Mouse (Mus musculus) urinary bladder, postnatal 14 days (tissue): Measurements from ENCODE around the gene Amz1.

Source experiments
- DNase-seq: peaks from one replicate; pipeline ENCODE4 v3.0.0; 2021; ENCODE audit warnings: low spot score

Amz1 gene

DNA sequence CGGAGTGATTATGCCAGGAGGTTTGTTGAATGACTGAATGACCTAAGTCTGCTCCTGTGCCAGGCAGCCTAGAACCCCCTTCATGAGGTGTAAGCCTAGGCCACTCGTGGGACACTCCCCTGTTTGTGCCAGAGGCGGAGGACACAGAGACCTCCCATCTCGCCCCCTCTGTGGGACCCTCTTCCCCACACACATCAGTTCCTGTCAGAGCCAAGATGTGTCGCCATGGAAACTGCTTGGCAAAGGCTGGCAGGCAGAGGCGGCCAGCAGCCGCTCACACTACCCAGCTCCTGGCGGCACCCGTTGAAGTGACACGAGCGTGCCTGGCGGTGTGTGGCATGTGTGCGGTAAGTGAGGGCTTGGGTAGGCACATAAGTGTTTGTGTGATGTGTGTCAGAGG lies at the start of gene Amz1:
TSS of gene Amz1 (plus strand) at position 306 of the 400 bp plus-strand sequence.
- DNase-seq, result no peak

DNA sequence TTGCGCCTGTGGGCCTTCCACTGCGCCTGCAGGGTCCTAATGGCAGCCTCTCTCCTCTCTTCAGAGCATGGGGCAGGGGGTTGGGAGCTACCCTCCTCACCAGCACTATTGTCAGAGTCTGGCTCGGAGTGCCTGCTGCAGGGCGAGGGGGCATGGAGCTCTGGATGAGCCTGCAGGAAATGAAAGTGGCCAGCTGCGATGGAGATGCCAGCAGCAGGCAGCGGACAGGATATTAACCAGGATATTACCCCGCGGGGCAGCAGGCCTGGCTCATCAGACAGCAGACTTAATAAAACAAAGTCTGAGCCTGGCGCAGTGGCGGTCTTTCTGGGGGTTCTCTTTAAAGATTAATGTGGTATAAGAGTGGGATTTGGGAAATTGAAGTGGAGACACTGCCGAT lies 48.8 kb upstream of the Amz1 start:
- no peak for DNase-seq

DNA sequence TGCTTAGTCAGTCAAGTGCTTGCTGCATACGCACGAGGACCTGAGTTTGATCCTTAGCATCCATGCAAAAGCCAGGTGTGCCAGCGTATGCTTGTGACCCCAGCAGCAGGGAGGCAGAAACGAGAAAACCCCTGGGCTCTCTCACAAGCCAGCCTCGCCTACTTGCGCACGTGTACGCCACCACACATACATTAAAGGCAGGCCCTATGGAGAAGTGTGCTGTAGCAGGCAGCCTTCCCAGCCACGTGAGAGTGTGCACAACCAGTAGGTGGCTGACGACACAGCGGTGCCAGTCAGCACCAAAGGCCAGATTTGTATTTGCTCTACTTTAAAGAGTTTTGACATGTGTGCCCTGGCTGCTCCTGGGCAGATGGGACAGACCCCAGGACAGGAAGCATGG lies 48.3 kb upstream of the Amz1 start:
- DNase-seq, result no peak

DNA sequence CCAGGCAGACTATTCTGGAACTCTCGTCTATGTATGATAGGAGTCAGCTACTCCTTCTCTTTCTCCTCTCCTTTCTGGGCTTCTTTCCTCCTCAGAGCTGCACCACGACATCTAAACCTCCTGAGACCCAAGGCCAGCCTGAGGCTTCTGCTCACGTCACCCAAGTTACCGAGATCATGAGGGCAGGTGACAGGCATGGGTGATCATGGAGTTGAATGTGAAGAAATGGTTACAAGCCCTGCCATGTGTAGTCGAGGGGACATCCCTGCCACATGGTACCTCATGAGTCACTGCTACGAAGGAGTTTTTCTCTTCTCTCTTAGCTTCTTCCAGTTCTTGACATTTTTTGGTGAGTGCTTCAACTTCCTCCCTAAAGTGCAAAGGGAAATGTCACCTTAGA lies 46.8 kb upstream of the Amz1 start:
- no peak for DNase-seq

DNA sequence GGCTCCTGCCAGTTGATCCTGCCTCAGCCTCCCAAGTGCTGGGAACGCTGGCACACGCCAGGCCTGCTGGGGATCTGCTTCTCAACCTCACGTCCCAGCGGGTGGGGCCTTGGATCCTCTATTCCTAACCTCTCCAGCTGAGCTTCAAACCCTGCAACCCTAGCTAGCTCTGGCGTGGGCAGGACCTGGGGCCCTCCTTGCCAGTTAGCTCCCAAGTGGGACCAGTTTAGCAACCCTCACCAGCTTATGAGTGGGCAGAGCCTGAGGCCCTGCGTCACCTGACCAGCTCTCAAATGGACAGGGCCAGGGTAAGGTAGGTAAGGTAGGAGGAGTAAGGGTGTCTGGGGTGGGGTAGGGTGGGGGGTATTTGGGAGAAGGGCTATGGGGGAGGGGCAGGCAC lies 43.9 kb upstream of the Amz1 start:
- DNase-seq, result no peak

DNA sequence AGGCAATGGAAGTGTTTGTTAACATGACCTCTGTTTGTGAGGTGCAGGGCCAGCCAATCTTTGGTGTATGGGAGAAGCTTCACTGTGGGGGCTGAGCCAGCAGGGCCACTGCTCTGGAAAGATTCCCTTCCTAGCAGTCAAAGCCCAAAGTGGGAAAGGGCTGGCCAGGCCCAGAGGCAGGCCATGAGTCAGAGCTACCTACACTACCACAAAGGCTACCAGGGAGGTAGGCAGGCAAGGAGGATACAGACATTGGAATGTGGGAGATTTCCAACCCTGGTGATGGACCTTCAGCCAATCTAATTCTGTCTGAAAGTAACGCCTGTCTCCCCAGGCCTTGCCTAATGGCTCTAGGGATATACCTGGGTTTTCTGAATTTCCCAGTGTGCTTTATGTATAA lies 43.0 kb upstream of the Amz1 start:
- no peak for DNase-seq

DNA sequence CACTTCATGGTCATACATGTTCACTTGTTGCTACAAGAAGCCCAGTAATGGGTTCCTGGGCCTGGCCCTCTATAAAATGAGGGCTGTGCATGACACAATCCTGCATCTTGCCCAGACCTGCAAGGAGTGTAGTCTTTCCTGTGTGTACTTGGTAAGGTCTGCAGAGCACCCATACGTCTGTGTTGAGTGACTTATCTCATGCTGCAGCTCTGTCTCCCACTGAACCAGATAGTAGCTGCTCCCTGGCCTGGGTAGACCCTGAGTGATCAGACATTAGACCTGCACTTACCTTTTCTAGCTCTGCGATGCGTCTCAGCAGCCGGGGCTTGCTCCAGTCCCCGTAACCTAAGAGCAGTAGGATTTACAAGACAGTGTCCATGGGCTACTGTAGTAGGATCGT lies 41.8 kb upstream of the Amz1 start:
- peak; percentile 55 for DNase-seq

DNA sequence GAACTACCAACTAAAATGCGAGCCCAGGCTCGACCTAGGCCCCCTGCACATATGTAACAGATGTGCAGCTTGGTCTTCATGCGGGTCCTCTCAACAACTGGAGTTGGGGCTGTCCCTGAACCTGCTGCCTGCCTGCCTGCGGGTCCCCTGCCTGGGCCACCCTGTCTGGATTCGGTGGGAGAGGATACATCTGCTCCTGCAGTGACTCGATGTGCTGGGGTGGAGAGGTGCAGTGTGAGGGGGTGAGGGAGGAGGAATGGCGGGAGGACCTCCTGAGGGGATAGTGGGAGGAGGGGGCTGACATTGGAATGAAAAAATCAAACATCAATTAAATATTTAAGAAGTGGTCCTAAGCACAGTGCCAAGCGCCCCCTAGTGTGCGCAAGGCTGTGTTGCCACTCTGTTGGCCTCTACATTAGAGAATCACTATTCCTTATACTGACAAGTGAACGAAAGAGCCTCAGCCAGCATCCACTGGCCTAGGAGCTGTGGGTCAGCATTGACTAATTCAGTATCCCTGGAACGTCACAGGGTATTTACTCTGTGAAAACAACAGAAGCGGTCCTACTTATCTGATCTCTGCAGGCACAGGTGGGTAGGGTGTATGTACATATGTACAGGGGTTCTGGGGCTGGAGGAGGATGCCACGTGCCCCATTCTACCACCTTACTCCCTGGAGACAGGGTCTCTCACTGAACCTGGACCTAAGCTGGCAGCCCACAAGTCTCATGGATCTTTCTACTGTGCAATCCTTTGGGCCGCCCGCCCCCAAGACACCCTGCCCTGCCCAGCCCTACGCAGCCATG lies 39.4 kb upstream of the Amz1 start:
- peak; percentile 50 for DNase-seq

DNA sequence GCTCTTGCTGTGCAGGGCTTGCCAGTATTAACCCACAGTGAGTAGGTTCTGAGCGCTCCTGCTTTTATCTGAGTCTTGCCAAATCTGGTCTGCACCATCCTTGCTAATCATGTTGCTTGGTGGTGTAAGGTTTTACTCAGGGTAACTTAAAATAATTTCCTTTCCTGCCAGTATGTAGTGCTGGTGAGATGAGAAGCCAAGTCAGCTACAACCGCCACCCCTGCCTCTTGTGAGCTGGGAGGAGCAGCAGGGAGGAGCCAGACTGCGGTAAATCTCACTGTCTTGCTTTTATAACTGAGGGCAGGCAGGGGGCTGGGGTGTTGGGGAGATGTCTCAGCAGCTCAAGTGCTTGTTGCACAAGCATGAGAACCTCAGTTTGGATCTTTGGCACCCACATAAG lies 35.5 kb upstream of the Amz1 start:
- no peak for DNase-seq

DNA sequence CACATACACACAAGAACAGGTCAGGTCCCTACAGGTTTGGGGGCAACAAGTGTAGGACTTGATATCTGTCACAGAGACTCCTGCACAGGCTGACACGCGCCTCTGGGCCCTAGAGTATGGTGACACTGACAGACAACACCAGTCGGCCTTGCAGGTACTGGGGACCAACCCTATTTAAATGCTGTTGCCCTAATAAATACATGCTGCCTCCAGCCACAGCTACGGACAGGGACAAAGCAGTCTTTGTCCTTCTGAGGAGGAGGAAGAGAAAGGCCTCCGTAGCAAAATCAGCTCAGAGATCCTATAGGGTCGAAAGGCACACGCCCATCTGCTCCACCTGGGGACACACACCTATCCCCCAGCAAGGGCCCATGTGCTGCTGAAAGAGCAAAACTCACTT lies 27.9 kb upstream of the Amz1 start:
- no peak for DNase-seq

DNA sequence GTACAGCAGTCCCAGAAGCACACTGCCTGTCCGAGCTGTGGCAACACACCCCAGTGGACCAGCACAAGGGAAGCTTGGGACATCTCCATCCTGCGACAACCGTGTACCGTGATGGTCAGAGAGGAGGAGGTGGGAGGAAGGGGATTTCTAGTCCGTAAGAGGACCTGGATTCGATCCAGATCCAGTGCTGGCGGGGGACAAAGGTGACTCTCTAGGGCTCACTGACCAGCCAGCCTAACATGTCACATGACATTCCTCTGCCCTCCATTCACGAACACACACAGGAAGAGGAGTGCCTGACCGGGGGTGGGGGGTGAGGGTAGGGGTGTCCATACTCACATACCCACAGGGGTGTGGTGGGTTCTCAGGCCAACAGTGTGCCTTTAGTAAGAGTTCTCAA lies 24.2 kb upstream of the Amz1 start:
- no peak for DNase-seq

DNA sequence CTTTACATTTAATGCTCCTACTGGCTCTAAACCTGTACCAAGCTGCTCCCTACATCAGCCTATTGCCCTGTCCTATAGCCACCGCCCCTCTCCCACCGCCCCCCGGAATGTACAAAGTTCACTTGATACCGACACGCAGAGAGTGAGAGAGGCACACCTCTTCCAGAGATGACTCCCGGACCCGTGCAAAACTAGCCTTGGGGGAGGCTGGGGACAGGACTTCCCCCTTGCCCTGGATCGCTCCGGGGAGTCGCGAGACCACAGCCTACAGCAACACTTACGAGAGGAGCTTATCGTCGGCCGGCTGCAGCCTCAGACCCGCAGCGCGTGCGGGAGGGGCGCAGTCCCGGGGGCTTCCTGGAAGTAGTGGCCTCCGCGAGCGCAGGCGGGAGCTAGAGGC lies 22.3 kb upstream of the Amz1 start:
- DNase-seq, result no peak

DNA sequence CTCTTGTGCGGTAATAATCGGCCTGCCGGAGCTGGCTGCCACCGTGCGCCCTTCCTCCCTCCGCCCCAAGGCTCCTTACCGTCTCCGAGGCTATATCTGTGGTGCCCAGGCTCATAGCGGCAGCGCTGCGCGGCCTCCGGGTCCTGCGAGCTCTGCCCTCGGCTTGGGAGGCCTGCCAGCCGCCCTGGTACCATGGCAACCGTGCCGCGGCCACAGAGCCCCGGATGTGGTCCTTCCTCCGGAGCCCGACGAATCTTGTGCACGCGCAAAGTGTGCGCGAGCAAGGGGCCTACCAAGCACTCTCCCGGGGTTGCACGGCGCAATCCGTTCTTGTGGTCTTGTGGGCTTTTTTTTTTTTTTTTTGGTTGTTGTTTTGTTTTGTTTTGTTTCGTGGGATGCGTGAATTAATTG lies 21.8 kb upstream of the Amz1 start, which contains the start of gene Iqce:
TSS of gene Iqce (minus strand) at position 276 of the 411 bp plus-strand sequence.
- peak; percentile 96 for DNase-seq

DNA sequence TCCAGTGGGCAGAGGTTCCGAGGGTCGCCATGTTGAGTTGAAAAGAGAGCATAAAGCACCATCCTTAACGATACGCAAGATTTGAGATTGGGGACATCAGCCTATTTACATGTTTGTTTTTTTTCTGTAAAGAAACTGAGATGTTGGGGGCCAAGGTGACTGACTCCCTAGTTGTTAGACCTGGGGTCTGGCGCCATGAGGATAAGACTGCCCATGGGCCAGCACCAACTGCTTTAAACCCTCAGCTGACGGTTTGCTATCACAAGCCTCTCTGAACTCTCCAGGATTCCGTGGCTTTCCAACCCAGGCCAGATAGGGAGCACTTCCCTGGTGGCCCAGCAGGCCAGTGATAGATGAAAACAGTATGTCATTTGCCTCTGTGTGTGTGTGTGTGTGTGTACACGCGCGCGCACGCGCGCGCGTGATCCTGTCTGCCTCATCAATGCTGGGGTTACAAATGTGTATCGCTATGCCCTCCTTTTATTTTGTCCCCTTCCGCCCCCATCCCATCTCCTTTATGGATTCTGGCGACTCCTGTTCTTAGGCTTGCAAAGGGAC lies 21.2 kb upstream of the Amz1 start:
- no peak for DNase-seq

DNA sequence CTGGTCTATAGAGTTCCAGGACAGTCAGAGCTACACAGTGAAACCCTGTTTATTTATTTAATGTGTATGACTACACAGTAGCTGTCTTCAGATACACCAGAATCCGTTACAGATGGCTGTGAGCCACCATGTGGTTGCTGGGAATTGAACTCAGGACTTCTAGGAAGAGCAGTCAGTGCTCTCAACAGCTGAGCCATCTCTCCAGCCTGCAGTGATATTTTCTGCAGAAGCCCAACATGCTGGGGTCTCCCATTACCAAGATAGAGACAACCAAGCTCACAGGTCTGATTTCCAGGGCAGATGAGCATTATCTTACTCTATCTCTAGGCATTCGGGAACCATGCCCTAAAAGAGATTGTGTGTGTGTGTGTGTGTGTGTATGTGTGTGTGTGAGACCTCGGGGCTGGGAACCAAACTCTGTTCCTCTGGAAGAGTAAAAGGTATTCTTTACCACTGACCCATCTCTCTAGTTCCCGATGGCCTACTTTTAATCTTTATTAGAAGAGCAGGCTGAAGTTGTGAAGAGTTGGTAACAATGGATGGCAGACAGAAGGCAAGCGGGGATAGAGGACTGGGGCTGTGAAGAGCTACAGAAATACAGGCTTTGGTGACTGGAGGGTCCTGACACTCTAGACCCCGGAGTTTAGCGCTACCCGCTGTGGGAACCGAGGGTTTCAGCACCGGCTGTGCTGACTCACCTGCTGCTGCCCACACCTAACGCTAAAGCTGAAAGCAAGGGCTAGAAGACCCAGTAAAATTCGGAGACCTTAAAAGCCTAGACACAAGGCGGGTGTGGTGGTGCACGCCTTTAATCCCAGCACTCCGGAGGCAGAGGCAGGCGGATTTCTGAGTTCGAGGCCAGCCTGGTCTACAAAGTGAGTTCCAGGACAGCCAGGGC lies 20.2 kb upstream of the Amz1 start:
- DNase-seq, result no peak

DNA sequence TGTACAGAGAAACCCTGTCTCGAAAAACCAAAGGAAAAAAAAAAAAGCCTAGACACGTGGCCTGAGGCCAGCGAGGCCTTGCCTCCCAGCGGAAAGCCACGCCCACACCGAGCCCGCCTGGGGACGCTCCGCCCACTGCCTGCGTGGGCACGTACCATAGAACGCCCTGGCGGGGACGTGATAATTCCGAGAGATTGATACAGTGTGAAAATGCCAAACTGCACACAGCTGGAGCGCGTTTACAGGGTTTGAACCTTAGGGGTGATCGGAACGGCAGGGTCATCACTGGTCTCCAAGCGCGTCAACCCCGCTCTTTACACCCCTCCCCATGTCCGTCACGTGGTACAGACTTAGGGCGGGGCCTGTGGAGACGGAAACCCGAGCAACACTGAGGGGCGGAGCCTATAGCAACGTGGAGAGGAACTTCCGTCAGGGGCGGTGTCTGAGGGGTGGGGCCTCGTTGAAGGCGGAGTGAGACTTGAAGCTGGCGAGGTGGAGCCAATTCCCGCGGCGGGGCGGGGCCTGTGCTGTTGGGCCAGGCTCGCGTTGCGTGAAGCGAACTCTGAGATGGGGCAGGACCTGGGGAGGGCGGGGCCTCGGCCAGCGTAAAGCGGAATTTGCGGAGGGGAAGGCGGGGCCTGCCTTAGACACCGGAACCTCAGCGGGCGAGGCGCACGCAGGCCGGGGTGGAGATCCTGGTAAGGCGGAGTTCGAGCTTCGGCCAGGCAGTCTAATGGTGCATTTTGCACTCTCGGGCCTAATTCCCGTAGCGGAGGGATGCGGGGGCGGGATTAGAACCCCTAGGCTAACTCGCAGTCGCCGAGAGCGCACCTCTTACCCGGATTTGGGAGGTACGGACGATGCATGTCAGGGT lies 19.3 kb upstream of the Amz1 start, which contains the start of gene Brat1:
TSS of gene Brat1 (plus strand) at position 634 of the 874 bp plus-strand sequence.
- DNase-seq, result peak; percentile 100

DNA sequence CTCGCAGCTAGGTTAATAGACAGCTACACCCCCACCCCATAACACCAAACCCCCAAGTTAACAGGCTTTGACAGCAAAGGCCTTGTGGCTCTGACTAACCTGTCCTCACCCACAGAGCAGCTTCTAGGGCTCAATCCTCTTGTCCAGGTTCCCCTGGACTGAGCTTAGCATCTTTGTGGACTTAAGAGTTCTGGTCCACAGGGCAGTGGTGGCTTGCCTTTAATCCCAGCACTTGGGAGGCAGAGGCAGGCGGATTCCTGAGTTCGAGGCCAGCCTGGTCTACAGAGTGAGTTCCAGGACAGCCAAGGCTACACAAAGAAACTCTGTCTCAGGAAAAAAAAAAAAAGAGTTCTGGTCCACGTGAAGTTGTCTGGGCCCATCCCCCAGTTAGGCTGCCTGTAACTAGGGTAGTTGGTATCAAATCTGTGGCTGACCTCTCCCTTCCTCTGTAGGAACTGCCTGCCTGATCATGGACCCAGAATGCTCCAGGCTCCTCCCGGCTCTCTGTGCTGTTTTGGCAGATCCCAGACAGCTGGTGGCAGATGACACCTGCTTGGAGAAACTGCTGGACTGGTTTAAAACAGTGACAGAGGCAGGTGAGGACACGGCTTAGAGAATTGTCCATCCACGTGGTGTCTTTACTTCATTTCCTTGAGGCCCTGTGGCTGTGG lies 18.3 kb upstream of the Amz1 start:
- no peak for DNase-seq

DNA sequence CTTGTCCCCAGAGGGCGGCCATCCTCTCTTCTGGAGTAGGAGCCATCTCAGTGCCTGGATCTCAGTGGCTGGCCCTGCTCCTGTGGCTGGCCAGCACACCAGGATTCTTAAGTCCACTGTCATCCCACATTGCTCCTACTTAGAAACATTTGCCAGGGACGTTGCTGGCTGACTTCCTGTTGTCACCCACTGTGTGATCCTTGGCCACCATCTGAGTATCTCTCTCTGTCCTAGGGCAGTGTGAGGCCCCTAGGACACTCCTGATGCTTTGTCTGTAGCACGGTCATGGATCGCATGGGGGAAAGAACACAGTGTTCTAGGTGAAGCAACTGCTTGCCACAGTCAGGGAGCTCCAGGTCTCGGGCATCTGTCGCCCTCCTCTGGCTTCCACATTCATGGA lies 13.6 kb upstream of the Amz1 start:
- DNase-seq, result no peak

DNA sequence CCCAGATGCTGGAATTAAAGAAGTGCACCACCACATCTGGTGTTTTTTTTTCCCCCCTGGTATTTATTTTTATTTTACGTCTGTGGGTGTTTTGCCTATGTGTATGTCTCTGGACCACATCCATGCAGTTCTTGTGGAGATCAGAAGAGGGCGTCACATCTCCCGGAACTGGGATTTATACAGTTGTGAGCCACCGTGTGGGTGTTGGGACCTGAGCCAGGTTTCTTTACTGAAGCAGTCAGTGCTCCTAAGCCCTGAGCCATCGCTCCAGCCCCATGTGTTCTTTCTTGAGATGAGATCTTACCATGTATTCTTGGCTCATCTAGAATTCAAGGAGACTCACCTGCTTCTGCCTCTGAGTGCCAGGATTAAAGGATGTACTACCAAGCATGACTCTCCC lies 12.9 kb upstream of the Amz1 start:
- no peak for DNase-seq

DNA sequence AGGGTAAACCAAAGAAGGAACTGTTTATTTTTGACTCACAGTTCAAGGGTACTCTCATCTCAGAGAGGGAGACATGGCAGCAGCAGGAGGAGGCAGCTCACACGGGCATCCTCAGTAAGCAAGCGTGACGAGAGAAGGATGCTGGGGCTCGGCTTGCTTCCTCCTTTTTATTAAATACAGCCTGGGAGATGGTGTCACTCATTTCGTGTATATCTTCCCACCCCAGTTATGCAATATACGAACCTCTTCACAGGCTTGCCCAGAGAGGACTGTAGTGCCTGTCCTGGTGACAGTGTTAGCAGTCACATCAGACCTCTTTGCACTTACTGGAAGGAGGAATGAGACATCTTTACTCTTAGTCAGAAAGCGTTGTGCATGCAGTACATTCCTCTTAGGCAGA lies 3.2 kb upstream of the Amz1 start:
- DNase-seq, result no peak

DNA sequence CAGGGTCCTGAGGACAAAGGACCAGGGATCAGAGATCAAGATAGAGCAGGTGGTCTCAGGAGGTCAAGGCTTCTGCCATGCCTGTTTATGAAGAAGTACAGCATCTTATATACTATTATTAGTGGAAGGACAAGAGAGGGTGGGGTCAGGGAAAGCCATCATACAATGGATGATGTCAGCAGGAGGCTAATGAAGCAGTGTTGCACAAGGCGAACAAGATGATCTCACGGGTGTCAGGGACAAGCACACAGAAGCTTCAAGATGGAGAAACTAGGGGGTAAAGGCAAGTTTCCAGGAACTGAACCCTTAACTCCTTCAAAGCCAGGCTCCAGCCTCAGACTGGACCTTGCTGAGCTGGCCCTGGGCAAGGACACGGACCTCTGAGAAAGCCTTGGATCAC lies 1.8 kb upstream of the Amz1 start:
- DNase-seq, result no peak
